In the genomic region with DNA sequence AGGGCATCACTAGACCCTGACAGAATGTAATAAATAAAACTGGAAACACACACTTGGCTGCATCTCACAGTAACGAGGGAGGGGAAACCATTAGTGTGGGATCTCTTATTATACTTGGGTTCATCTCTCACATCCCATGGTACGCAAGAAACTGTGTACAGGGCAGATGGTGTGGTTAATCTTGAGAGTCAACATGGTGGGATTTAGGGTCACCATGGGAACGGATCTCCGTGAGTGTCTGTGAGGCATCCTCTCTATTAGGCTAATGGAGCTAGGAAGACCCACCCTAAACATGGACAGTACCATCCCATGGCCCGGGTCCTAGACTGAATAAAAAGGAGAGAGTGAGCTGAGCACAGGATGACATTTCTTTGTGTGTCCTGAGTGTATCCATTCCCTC, we compare ENCODE assay signal across 24 mouse cellular contexts.
A peak's percentile ranks its signal among the peaks of the same experiment; 100 is the strongest.
DNase-seq lines count a peak whose midpoint lies in the region; ATAC-seq and TF ChIP-seq lines count a peak whose summit lies in the region.
"Had no signal": no experiment of that assay in that cellular context is flagged by ENCODE, and none has a peak within 500 bp of the region (broad histone marks: within the 10 kb centered on the region; RNA-seq: fewer than 3 reads in every experiment).

No protein-coding gene starts in this region.

- WGBS in midbrain, embryonic 11.5 days, result 69% methylated on average over 5 of the region's 5 CpGs
- WGBS in midbrain, embryonic 10.5 days, result 78% methylated on average over 5 of the region's 5 CpGs

- no peaks in the 10 kb centered on the region for H3K9me3 ChIP-seq in midbrain, embryonic 11.5 days (ENCODE audit: control insufficient read depth, low read length)
- no peaks in the 10 kb centered on the region for H3K9me3 ChIP-seq in midbrain, embryonic 10.5 days (replicated peaks)
- H3K9me3 ChIP-seq: embryonic facial prominence, embryonic 10.5 days; embryonic facial prominence, embryonic 12.5 days; forebrain, embryonic 13.5 days; forebrain, embryonic 15.5 days had no signal

- peak; percentile 57; the same call in 1 of the 2 replicates for ATAC-seq in midbrain, embryonic 11.5 days (ENCODE audit: low FRiP score)
- ATAC-seq: activated CD4-positive, CD25-positive, alpha-beta regulatory T cell, adult 4 months; CD4-positive, CD25-positive, alpha-beta regulatory T cell, adult 4 months; forebrain, embryonic 13.5 days; forebrain, embryonic 15.5 days; Patski had no signal

- no peaks in the 10 kb centered on the region for H3K36me3 ChIP-seq in midbrain, embryonic 11.5 days (ENCODE audit: control insufficient read depth, insufficient read depth, low read length)
- H3K36me3 ChIP-seq in midbrain, embryonic 10.5 days, result no peaks in the 10 kb centered on the region
- H3K36me3 ChIP-seq: embryonic facial prominence, embryonic 10.5 days; embryonic facial prominence, embryonic 12.5 days; forebrain, embryonic 15.5 days; G1E had no signal

- no peaks in the 10 kb centered on the region for H3K4me1 ChIP-seq in midbrain, embryonic 11.5 days (ENCODE audit: control insufficient read depth, insufficient read depth, low read length)
- peaks cover 20% of the 10 kb centered on the region; the same call in 1 of the 2 replicates for H3K4me1 ChIP-seq in midbrain, embryonic 10.5 days

- peak; percentile 3 for DNase-seq in gastrocnemius, adult 2 months
- no peak for DNase-seq in gastrocnemius, postnatal 10 days
- peak; percentile 86 for DNase-seq in midbrain, embryonic 11.5 days (ENCODE audit: low spot score, missing footprints)
- no peak for DNase-seq in midbrain, embryonic 10.5 days (ENCODE audit: low spot score)
- peak; percentile 63 for DNase-seq in retina, postnatal 1 day
- DNase-seq in retina, embryonic 14.5 days (ENCODE audit: low spot score), result no peak
- DNase-seq: adrenal gland, adult 8-10 months; adrenal gland, postnatal 14 days; adrenal gland, postnatal 36 days; B cell, adult 2 months; cerebellum, adult 11-12 months; cerebellum, adult 2 months; cerebellum, adult 9-10 months; cerebellum, postnatal 10 days; cerebellum, postnatal 25 days had no signal

- no peaks in the 10 kb centered on the region for H3K27me3 ChIP-seq in midbrain, embryonic 11.5 days (ENCODE audit: control insufficient read depth, insufficient read depth, low read length)
- peaks cover 4% of the 10 kb centered on the region; the same call in 1 of the 2 replicates for H3K27me3 ChIP-seq in midbrain, embryonic 10.5 days (ENCODE audit: low read depth, poor library complexity, severe bottlenecking)
- H3K27me3 ChIP-seq: CH12.LX; embryonic facial prominence, embryonic 12.5 days; forebrain, embryonic 15.5 days; Patski had no signal

- no peak overlapping the region for H3K4me3 ChIP-seq in gastrocnemius, adult 2 months
- no peak overlapping the region for H3K4me3 ChIP-seq in midbrain, embryonic 11.5 days (ENCODE audit: low read depth, low read length)
- no peak overlapping the region for H3K4me3 ChIP-seq in midbrain, embryonic 10.5 days
- H3K4me3 ChIP-seq: embryonic facial prominence, embryonic 10.5 days; embryonic facial prominence, embryonic 12.5 days; forebrain, embryonic 13.5 days; forebrain, embryonic 15.5 days had no signal

- no peak overlapping the region for H3K4me2 ChIP-seq in midbrain, embryonic 11.5 days
- H3K4me2 ChIP-seq: embryonic facial prominence, embryonic 12.5 days; forebrain, embryonic 13.5 days; forebrain, embryonic 15.5 days had no signal

- intact Hi-C loops in gastrocnemius, adult 2 months (cut with DNase I), result no loop called here

- no peak overlapping the region for H3K9ac ChIP-seq in midbrain, embryonic 11.5 days (ENCODE audit: low read length)
- H3K9ac ChIP-seq: embryonic facial prominence, embryonic 12.5 days; forebrain, embryonic 13.5 days; forebrain, embryonic 15.5 days had no signal

- no peak overlapping the region for H3K27ac ChIP-seq in gastrocnemius, adult 2 months
- H3K27ac ChIP-seq in midbrain, embryonic 11.5 days (ENCODE audit: low read depth, low read length), result no peak overlapping the region
- H3K27ac ChIP-seq in midbrain, embryonic 10.5 days (replicated peaks), result no peak overlapping the region
- H3K27ac ChIP-seq: embryonic facial prominence, embryonic 10.5 days; embryonic facial prominence, embryonic 12.5 days; forebrain, embryonic 13.5 days; forebrain, embryonic 15.5 days had no signal

- TF ChIP-seq CTCF in gastrocnemius, adult 2 months (IDR thresholded peaks at IDR 0.05), result no peak

Comparison
In these comparisons a context has a peak if more than half of its experiments do, and no peak if none do; other contexts are left out.
1. DNase-seq: peak in gastrocnemius, adult 2 months (single experiment), midbrain, embryonic 11.5 days (single experiment) and retina, postnatal 1 day (single experiment); none in gastrocnemius, postnatal 10 days (single experiment), midbrain, embryonic 10.5 days (single experiment) and retina, embryonic 14.5 days (single experiment).